In the genomic region with DNA sequence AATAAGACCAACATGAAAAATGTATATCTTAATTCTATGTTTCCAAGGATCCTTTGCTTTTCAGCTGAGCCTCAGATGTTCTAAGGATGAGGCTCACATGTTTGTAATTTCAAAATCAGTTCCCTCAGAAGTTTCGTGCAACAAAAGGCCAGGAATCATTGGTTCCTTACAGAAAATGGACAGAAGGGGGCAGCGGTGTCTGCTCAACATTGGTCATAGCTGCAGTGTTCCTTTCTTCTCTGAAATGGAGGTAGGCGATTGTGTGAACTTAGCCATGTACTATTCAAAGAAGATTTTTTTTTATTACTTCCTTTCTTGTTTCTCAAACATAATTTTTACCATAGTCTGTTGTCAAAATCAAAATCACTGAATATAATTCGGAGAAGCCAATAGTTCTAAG, we compare ENCODE assay signal across 9 mouse cellular contexts.
DNase-seq lines count a peak whose midpoint lies in the region; ATAC-seq and TF ChIP-seq lines count a peak whose summit lies in the region.
"Had no signal": no experiment of that assay in that cellular context is flagged by ENCODE, and none has a peak within 500 bp of the region (broad histone marks: within the 10 kb centered on the region; RNA-seq: fewer than 3 reads in every experiment).

No protein-coding gene starts in this region.

- intact Hi-C loops in heart, adult 2 months (cut with DNase I), result loop anchor here (2.0 to 10.0 kb wide), 2 partner anchors 1026 to 1418 kb away; no protein-coding TSS in a partner anchor

- H3K9me3 ChIP-seq in lung, embryonic 14.5 days (ENCODE audit: low read depth, low read length), result no peaks in the 10 kb centered on the region
- H3K9me3 ChIP-seq: heart, embryonic 15.5 days had no signal

- H3K79me2 ChIP-seq in heart, adult 2 months (replicated peaks; ENCODE audit: control insufficient read depth, insufficient read depth, low read length), result no peaks in the 10 kb centered on the region

- ATAC-seq in lung, embryonic 14.5 days (ENCODE audit: insufficient read depth), result no peak

- no peak overlapping the region for H3K9ac ChIP-seq in heart, adult 2 months (ENCODE audit: low read depth, low read length)
- H3K9ac ChIP-seq in lung, embryonic 14.5 days, result no peak overlapping the region
- H3K9ac ChIP-seq: heart, embryonic 15.5 days had no signal

- H3K4me1 ChIP-seq in heart, adult 2 months (ENCODE audit: control insufficient read depth, insufficient read depth, low read length), result peaks cover 5% of the 10 kb centered on the region
- no peaks in the 10 kb centered on the region for H3K4me1 ChIP-seq in thymus, adult 2 months (replicated peaks; ENCODE audit: control insufficient read depth, insufficient read depth, low read length)
- no peaks in the 10 kb centered on the region for H3K4me1 ChIP-seq in cortical plate, adult 2 months (ENCODE audit: control insufficient read depth, insufficient read depth, low read length)
- H3K4me1 ChIP-seq in lung, embryonic 14.5 days (ENCODE audit: insufficient read depth), result no peaks in the 10 kb centered on the region
- H3K4me1 ChIP-seq: heart, embryonic 15.5 days had no signal

- H3K27ac ChIP-seq in heart, adult 2 months, result no peak overlapping the region; the same call in 1 of the 2 replicates
- no peak overlapping the region for H3K27ac ChIP-seq in thymus, adult 2 months (ENCODE audit: control insufficient read depth, insufficient read depth, low read length)
- no peak overlapping the region for H3K27ac ChIP-seq in cortical plate, adult 2 months (ENCODE audit: insufficient read depth, low read length)
- H3K27ac ChIP-seq in lung, embryonic 14.5 days (ENCODE audit: low read depth), result no peak overlapping the region
- H3K27ac ChIP-seq: heart, embryonic 15.5 days had no signal

- H3K4me3 ChIP-seq in heart, adult 2 months, result no peak overlapping the region
- no peak overlapping the region for H3K4me3 ChIP-seq in thymus, adult 2 months (ENCODE audit: control insufficient read depth, insufficient read depth, low read length)
- H3K4me3 ChIP-seq in cortical plate, adult 2 months (ENCODE audit: insufficient read depth, low read length), result no peak overlapping the region
- H3K4me3 ChIP-seq in lung, embryonic 14.5 days (ENCODE audit: low read depth, low read length), result no peak overlapping the region
- H3K4me3 ChIP-seq: heart, embryonic 15.5 days had no signal

- peak; percentile 91 for TF ChIP-seq CTCF in heart, adult 2 months (IDR thresholded peaks at IDR 0.05)
- TF ChIP-seq CTCF in thymus, adult 2 months (IDR thresholded peaks at IDR 0.05; ENCODE audit: borderline replicate concordance, control insufficient read depth, extremely low read depth, insufficient read depth, low read length, poor library complexity), result no peak
- peak; percentile 72 for TF ChIP-seq CTCF in cortical plate, adult 2 months (IDR thresholded peaks at IDR 0.05; ENCODE audit: extremely low read depth, insufficient read depth, low read length)
- TF ChIP-seq CTCF in lung, embryonic 14.5 days (IDR thresholded peaks at IDR 0.05; ENCODE audit: low read depth), result peak; percentile 69

- H3K4me2 ChIP-seq in lung, embryonic 14.5 days, result no peak overlapping the region
- H3K4me2 ChIP-seq: heart, embryonic 15.5 days had no signal

- peaks cover 9% of the 10 kb centered on the region for H3K36me3 ChIP-seq in heart, adult 2 months (ENCODE audit: control insufficient read depth, insufficient read depth, low read length)
- no peaks in the 10 kb centered on the region for H3K36me3 ChIP-seq in thymus, adult 2 months (ENCODE audit: control insufficient read depth, insufficient read depth, low read length)
- no peaks in the 10 kb centered on the region for H3K36me3 ChIP-seq in lung, embryonic 14.5 days (ENCODE audit: insufficient read depth)
- H3K36me3 ChIP-seq: heart, embryonic 15.5 days had no signal

- no peak for TF ChIP-seq EP300 in heart, adult 2 months (IDR thresholded peaks at IDR 0.05; ENCODE audit: insufficient read depth, low read depth, low read length)

- peak; percentile 48 to 63 for DNase-seq in heart, adult 2 months
- DNase-seq in heart, adult 11 months, result no peak
- DNase-seq in thymus, adult 2 months, result peak; percentile 6
- DNase-seq in thymus, postnatal 36 days, result no peak
- DNase-seq in induced T-regulatory cell, adult 2 months (ENCODE audit: low read depth), result peak; percentile 23
- peak; percentile 78 for DNase-seq in lung, embryonic 14.5 days
- DNase-seq in c-Kit-positive CD71-positive TER-119-positive erythroid progenitor cells, embryonic 14.5 days (ENCODE audit: low spot score), result no peak

- TF ChIP-seq POLR2A in heart, adult 2 months (IDR thresholded peaks at IDR 0.05; ENCODE audit: insufficient read depth, low read depth, low read length), result no peak
- TF ChIP-seq POLR2A in thymus, adult 2 months (IDR thresholded peaks at IDR 0.05; ENCODE audit: control insufficient read depth, extremely low read depth, insufficient read depth, low read length, poor library complexity), result no peak
- TF ChIP-seq POLR2A in cortical plate, adult 2 months (IDR thresholded peaks at IDR 0.05; ENCODE audit: extremely low read depth, insufficient read depth, low read length), result no peak

- no peaks in the 10 kb centered on the region for H3K27me3 ChIP-seq in heart, adult 2 months (ENCODE audit: control insufficient read depth, insufficient read depth, low read length)
- H3K27me3 ChIP-seq in thymus, adult 2 months (ENCODE audit: control insufficient read depth, insufficient read depth, low read length), result no peaks in the 10 kb centered on the region
- no peaks in the 10 kb centered on the region for H3K27me3 ChIP-seq in lung, embryonic 14.5 days (ENCODE audit: insufficient read depth, low read length)
- H3K27me3 ChIP-seq: heart, embryonic 15.5 days had no signal

- WGBS in heart, adult 2 months, result 25% methylated on average over 4 of the region's 4 CpGs
- 28% methylated on average over 4 of the region's 4 CpGs for WGBS in thymus, adult 2 months
- WGBS in lung, embryonic 14.5 days, result 38% methylated on average over 4 of the region's 4 CpGs

Comparison
In these comparisons a context has a peak if more than half of its experiments do, and no peak if none do; other contexts are left out.
1. DNase-seq: peak in heart, adult 2 months (2 of 2), thymus, adult 2 months (single experiment), induced T-regulatory cell, adult 2 months (single experiment) and lung, embryonic 14.5 days (single experiment); none in heart, adult 11 months (single experiment), thymus, postnatal 36 days (0 of 2) and c-Kit-positive CD71-positive TER-119-positive erythroid progenitor cells, embryonic 14.5 days (single experiment).